Mouse (Mus musculus): ENCODE results near the gene Frrs1. TPM values are rescaled to one million over a fixed set of nuclear protein-coding genes. Genes with fewer than 3 reads are reported as not detected.

The Frrs1 gene
- total and polyA plus RNA-seq, 2 experiments from 2014 or later: 3.2 to 9.9 TPM

DNA sequence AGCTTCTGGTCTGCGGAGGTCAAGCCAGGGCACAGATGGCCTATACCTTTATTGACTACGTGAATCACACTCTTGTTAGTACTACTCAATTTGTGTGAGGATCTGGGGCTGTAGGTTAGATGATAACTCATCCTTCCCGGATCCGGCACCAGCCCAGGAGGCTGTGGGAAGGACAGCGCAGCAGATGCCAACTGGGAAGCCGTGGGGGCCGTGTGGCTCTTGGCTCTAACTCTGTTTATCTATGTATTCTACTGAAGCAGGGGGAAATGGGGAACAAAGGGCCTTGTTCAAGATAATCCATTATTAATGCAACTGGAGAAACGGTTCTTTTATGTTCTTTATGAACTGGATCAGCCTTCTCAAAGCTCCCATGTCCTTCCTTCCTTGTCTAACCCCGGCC is 47.3 kb downstream of the Frrs1 start:
- Histone ChIP-seq H3K9ac (replicated peaks; ENCODE audit: low read depth, low read length) (no peak overlapping the region), H3K36me3 (replicated peaks; ENCODE audit: control insufficient read depth, insufficient read depth, low read length) (no peaks in the 10 kb centered on the region), H3K27ac (ENCODE audit: low read depth) (0 out of 2 replicates have a peak overlapping the region, but pooled peaks have one; percentile 26), H3K4me1 (ENCODE audit: control insufficient read depth, insufficient read depth) (no peaks in the 10 kb centered on the region), H3K4me3 (ENCODE audit: low read depth, low read length) (no peak overlapping the region), H3K4me2 (ENCODE audit: low read depth, low read length) (no peak overlapping the region), H3K9me3 (replicated peaks; ENCODE audit: control insufficient read depth, low read length) (no peaks in the 10 kb centered on the region), H3K27me3 (ENCODE audit: control insufficient read depth, insufficient read depth, low read length) (no peaks in the 10 kb centered on the region)
- DNase-seq (ENCODE audit: low spot score) (no peak), ATAC-seq (ENCODE audit: insufficient read depth, low read depth) (peak; percentile 17; the same call in 1 of the 2 replicates)
- TF ChIP-seq CTCF (IDR thresholded peaks at IDR 0.05; ENCODE audit: low read depth): no peak
- no peak for TF ChIP-seq EP300 (IDR thresholded peaks at IDR 0.05; ENCODE audit: low read depth)
- WGBS: 75% methylated on average over 9 of the region's 9 CpGs

DNA sequence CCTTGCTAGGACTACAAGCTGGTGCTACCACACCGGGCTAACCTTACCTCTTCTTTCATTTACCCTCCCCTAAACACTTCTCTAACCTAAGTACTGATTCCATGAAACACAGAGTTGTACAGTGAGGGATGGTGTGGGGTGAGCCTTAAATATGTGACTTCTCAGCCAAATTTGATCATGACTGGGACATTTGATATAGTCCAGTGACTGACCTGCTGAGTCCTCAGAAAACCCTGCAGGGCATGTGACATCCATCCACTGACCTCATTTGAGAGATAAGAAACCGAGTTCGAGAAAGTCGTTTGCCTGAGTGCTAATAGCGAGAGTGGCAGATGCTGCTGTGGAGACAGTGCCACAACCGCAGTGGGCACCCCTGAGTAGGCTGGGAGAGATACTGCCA is 55.1 kb downstream of the Frrs1 start:
- H3K4me1 ChIP-seq (ENCODE audit: control insufficient read depth, insufficient read depth): no peaks in the 10 kb centered on the region
- peak overlapping the region; percentile 7 for H3K27ac ChIP-seq (ENCODE audit: low read depth)
- H3K9ac ChIP-seq (replicated peaks; ENCODE audit: low read depth, low read length): no peak overlapping the region
- no peaks in the 10 kb centered on the region for H3K27me3 ChIP-seq (ENCODE audit: control insufficient read depth, insufficient read depth, low read length)
- H3K9me3 ChIP-seq (replicated peaks; ENCODE audit: control insufficient read depth, low read length): no peaks in the 10 kb centered on the region
- H3K4me3 ChIP-seq (ENCODE audit: low read depth, low read length): no peak overlapping the region
- TF ChIP-seq CTCF (IDR thresholded peaks at IDR 0.05; ENCODE audit: low read depth) (no peak), EP300 (IDR thresholded peaks at IDR 0.05; ENCODE audit: low read depth) (no peak)
- ATAC-seq (ENCODE audit: insufficient read depth, low read depth) (peak; percentile 77), DNase-seq (ENCODE audit: low spot score) (peak; percentile 31)
- WGBS: 33% methylated on average over 6 of the region's 6 CpGs
- 0 out of 2 replicates have a peak, but pooled peaks cover 15% of the 10 kb centered on the region for H3K36me3 ChIP-seq (replicated peaks; ENCODE audit: control insufficient read depth, insufficient read depth, low read length)
- no peak overlapping the region for H3K4me2 ChIP-seq (ENCODE audit: low read depth, low read length)

DNA sequence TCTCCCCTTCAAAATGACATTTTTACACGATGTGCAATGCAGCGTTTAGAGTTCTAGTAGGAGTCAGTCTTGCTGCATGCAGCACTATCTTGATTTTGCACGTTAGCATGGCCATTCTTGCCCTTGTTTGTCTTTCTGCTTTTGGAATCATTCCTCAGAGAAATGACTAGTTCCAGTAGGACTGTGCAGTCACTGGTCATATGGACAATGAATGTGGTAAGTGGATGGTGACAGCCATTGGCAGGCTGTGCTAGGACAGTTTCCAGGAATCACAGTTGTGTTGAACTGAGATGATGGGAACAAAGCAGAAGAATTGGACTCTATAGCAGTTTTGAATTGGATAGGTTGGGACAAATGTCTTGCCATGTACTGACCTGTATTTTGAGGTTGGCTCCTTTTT is 55.7 kb downstream of the Frrs1 start:
- no peak overlapping the region for H3K4me3 ChIP-seq (ENCODE audit: low read depth, low read length)
- TF ChIP-seq CTCF (IDR thresholded peaks at IDR 0.05; ENCODE audit: low read depth): no peak
- TF ChIP-seq EP300 (IDR thresholded peaks at IDR 0.05; ENCODE audit: low read depth): no peak
- ATAC-seq (ENCODE audit: insufficient read depth, low read depth): peak; percentile 86
- H3K9ac ChIP-seq (replicated peaks; ENCODE audit: low read depth, low read length): no peak overlapping the region
- H3K9me3 ChIP-seq (replicated peaks; ENCODE audit: control insufficient read depth, low read length): no peaks in the 10 kb centered on the region
- H3K36me3 ChIP-seq (replicated peaks; ENCODE audit: control insufficient read depth, insufficient read depth, low read length): peaks cover 20% of the 10 kb centered on the region; the same call in 1 of the 2 replicates
- no peaks in the 10 kb centered on the region for H3K4me1 ChIP-seq (ENCODE audit: control insufficient read depth, insufficient read depth)
- H3K27ac ChIP-seq (ENCODE audit: low read depth): peak overlapping the region; percentile 7
- DNase-seq (ENCODE audit: low spot score): peak; percentile 38
- no peaks in the 10 kb centered on the region for H3K27me3 ChIP-seq (ENCODE audit: control insufficient read depth, insufficient read depth, low read length)
- no peak overlapping the region for H3K4me2 ChIP-seq (ENCODE audit: low read depth, low read length)
- WGBS: 20% methylated on average over 3 of the region's 3 CpGs

DNA sequence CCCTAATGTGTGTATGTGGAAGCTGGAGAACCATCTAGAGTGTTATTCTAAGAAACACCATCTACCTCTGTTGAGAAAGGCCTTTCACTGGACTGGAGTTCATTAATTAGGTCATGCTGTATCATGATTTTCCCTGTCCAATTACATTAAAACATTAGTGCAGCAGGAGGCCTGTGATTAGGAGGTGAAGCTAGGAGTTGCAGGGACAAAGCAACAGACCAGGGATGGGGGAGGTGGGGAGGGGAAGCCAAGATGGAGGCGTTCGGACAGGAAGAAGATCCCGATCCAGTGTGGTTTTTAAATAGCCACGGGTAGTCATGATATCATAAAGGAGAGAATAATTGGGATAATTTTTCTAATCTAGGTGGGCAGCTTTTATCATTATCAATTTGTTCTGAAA is 57.8 kb downstream of the Frrs1 start:
- Histone ChIP-seq H3K4me3 (ENCODE audit: low read depth, low read length) (no peak overlapping the region), H3K4me2 (ENCODE audit: low read depth, low read length) (no peak overlapping the region), H3K4me1 (ENCODE audit: control insufficient read depth, insufficient read depth) (no peaks in the 10 kb centered on the region), H3K27ac (ENCODE audit: low read depth) (no peak overlapping the region), H3K9me3 (replicated peaks; ENCODE audit: control insufficient read depth, low read length) (no peaks in the 10 kb centered on the region), H3K9ac (replicated peaks; ENCODE audit: low read depth, low read length) (no peak overlapping the region), H3K36me3 (replicated peaks; ENCODE audit: control insufficient read depth, insufficient read depth, low read length) (peaks cover 24% of the 10 kb centered on the region; the same call in 1 of the 2 replicates), H3K27me3 (ENCODE audit: control insufficient read depth, insufficient read depth, low read length) (no peaks in the 10 kb centered on the region)
- WGBS: 84% methylated on average over 4 of the region's 4 CpGs
- TF ChIP-seq EP300 (IDR thresholded peaks at IDR 0.05; ENCODE audit: low read depth): no peak
- TF ChIP-seq CTCF (IDR thresholded peaks at IDR 0.05; ENCODE audit: low read depth): no peak
- DNase-seq (ENCODE audit: low spot score): no peak
- no peak for ATAC-seq (ENCODE audit: insufficient read depth, low read depth)

DNA sequence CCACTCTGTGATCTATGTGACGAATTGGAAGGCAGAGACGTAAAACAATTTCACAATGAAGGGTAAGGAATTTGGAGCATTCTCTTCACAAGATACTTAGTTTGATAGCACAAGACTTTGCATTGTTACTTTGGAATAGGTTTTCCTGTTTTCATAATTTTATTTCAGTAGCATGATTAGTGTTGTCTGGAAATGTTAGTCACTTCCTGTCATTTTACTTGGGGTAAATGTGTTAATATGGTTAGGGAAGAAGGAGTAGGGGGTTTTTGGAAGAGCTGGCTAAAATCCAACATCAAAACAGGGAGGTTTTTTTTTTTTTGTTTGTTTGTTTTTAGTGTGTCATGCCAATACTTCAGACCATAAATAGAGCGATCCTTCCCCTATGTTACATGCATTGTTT is 62.3 kb downstream of the Frrs1 start:
- TF ChIP-seq EP300 (IDR thresholded peaks at IDR 0.05; ENCODE audit: low read depth) (peak; percentile 80), CTCF (IDR thresholded peaks at IDR 0.05; ENCODE audit: low read depth) (no peak)
- ATAC-seq (ENCODE audit: insufficient read depth, low read depth) (no peak), DNase-seq (ENCODE audit: low spot score) (no peak)
- WGBS: 74% methylated on average over 3 of the region's 3 CpGs
- Histone ChIP-seq H3K4me2 (ENCODE audit: low read depth, low read length) (no peak overlapping the region), H3K9ac (replicated peaks; ENCODE audit: low read depth, low read length) (no peak overlapping the region), H3K9me3 (replicated peaks; ENCODE audit: control insufficient read depth, low read length) (no peaks in the 10 kb centered on the region), H3K36me3 (replicated peaks; ENCODE audit: control insufficient read depth, insufficient read depth, low read length) (peaks cover 51% of the 10 kb centered on the region), H3K27me3 (ENCODE audit: control insufficient read depth, insufficient read depth, low read length) (no peaks in the 10 kb centered on the region), H3K27ac (ENCODE audit: low read depth) (peak overlapping the region; percentile 38; the same call in 1 of the 2 replicates), H3K4me1 (ENCODE audit: control insufficient read depth, insufficient read depth) (no peaks in the 10 kb centered on the region), H3K4me3 (ENCODE audit: low read depth, low read length) (no peak overlapping the region)

DNA sequence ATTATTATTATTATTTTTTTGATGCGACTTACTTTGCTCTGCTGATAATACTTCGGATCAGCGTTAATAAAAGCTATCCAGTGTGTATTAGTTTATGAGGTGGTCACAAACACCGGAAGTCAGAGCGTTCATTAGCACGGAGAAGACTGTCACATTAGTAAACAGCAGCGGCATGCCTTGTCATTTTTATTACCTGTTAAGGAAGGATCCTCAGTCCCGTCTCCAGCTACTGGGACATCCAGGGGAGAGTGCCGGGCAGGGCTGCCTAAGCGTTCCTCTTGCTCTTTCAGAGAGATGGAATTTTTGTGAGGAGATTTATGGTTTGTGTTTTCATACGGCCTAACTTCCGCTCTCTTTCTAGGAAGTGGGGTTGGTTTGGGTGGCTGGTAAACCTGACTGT is 63.8 kb downstream of the Frrs1 start:
- no peak overlapping the region for H3K4me3 ChIP-seq (ENCODE audit: low read depth, low read length)
- no peaks in the 10 kb centered on the region for H3K4me1 ChIP-seq (ENCODE audit: control insufficient read depth, insufficient read depth)
- no peak for DNase-seq (ENCODE audit: low spot score)
- H3K27me3 ChIP-seq (ENCODE audit: control insufficient read depth, insufficient read depth, low read length): no peaks in the 10 kb centered on the region
- peaks cover 44% of the 10 kb centered on the region for H3K36me3 ChIP-seq (replicated peaks; ENCODE audit: control insufficient read depth, insufficient read depth, low read length)
- H3K4me2 ChIP-seq (ENCODE audit: low read depth, low read length): no peak overlapping the region
- no peak for ATAC-seq (ENCODE audit: insufficient read depth, low read depth)
- TF ChIP-seq CTCF (IDR thresholded peaks at IDR 0.05; ENCODE audit: low read depth): no peak
- TF ChIP-seq EP300 (IDR thresholded peaks at IDR 0.05; ENCODE audit: low read depth): no peak
- H3K27ac ChIP-seq (ENCODE audit: low read depth): no peak overlapping the region
- 90% methylated on average over 12 of the region's 12 CpGs for WGBS
- no peaks in the 10 kb centered on the region for H3K9me3 ChIP-seq (replicated peaks; ENCODE audit: control insufficient read depth, low read length)
- no peak overlapping the region for H3K9ac ChIP-seq (replicated peaks; ENCODE audit: low read depth, low read length)

All from heart, postnatal 0 days (tissue).